Mouse (Mus musculus): Measurements from ENCODE around the gene 4930426L09Rik. TPM values are rescaled to one million over a fixed set of nuclear protein-coding genes. Genes with fewer than 3 reads are reported as not detected.

The 4930426L09Rik gene
- total and polyA plus RNA-seq, 3 experiments, result 0.18 TPM; not detected in 2

GRCm38 (mm10) chr2:18959008-18959407 lies 39.1 kb upstream of the 4930426L09Rik start:
- WGBS, result 90% methylated on average over 6 of the region's 6 CpGs
- intact Hi-C loops (cut with DNase I), result no loop called here
- H3K27ac ChIP-seq, result no peak overlapping the region

GRCm38 (mm10) chr2:18959558-18959957 lies 38.6 kb upstream of the 4930426L09Rik start:
- Histone ChIP-seq H3K27ac (no peak overlapping the region), H3K27me3 (ENCODE audit: control insufficient read depth, insufficient read depth, low read length) (no peaks in the 10 kb centered on the region), H3K36me3 (ENCODE audit: control insufficient read depth, insufficient read depth, low read length) (no peaks in the 10 kb centered on the region), H3K4me1 (ENCODE audit: control insufficient read depth, insufficient read depth, low read length) (peaks cover 9% of the 10 kb centered on the region), H3K9ac (ENCODE audit: low read depth, low read length) (no peak overlapping the region), H3K79me2 (replicated peaks; ENCODE audit: control insufficient read depth, insufficient read depth, low read length) (0 out of 2 replicates have a peak, but pooled peaks cover 1% of the 10 kb centered on the region), H3K4me3 (no peak overlapping the region)
- DNase-seq, result no peak
- TF ChIP-seq POLR2A (IDR thresholded peaks at IDR 0.05; ENCODE audit: insufficient read depth, low read depth, low read length), result no peak
- TF ChIP-seq CTCF (IDR thresholded peaks at IDR 0.05), result no peak
- TF ChIP-seq EP300 (IDR thresholded peaks at IDR 0.05; ENCODE audit: insufficient read depth, low read depth, low read length), result no peak
- intact Hi-C loops (cut with DNase I), result no loop called here
- 92% methylated on average over 5 of the region's 5 CpGs for WGBS

More at GRCm38 (mm10) chr2:18959008-18959407, 39.1 kb upstream of the 4930426L09Rik start:
- Histone ChIP-seq H3K4me3 (no peak overlapping the region), H3K4me1 (ENCODE audit: control insufficient read depth, insufficient read depth, low read length) (peaks cover 9% of the 10 kb centered on the region), H3K36me3 (ENCODE audit: control insufficient read depth, insufficient read depth, low read length) (no peaks in the 10 kb centered on the region), H3K9ac (ENCODE audit: low read depth, low read length) (no peak overlapping the region), H3K79me2 (replicated peaks; ENCODE audit: control insufficient read depth, insufficient read depth, low read length) (0 out of 2 replicates have a peak, but pooled peaks cover 1% of the 10 kb centered on the region), H3K27me3 (ENCODE audit: control insufficient read depth, insufficient read depth, low read length) (no peaks in the 10 kb centered on the region)
- TF ChIP-seq EP300 (IDR thresholded peaks at IDR 0.05; ENCODE audit: insufficient read depth, low read depth, low read length) (no peak), POLR2A (IDR thresholded peaks at IDR 0.05; ENCODE audit: insufficient read depth, low read depth, low read length) (no peak), CTCF (IDR thresholded peaks at IDR 0.05) (no peak)
- no peak for DNase-seq

GRCm38 (mm10) chr2:18960376-18960973 lies 37.7 kb upstream of the 4930426L09Rik start:
- peaks cover 9% of the 10 kb centered on the region for H3K4me1 ChIP-seq (ENCODE audit: control insufficient read depth, insufficient read depth, low read length)

GRCm38 (mm10) chr2:18962502-18962901 lies 35.6 kb upstream of the 4930426L09Rik start:
- WGBS, result 84% methylated on average over 3 of the region's 3 CpGs
- DNase-seq, result no peak
- intact Hi-C loops (cut with DNase I), result no loop called here
- peaks cover 4% of the 10 kb centered on the region for H3K4me1 ChIP-seq (ENCODE audit: control insufficient read depth, insufficient read depth, low read length)
- no peak overlapping the region for H3K27ac ChIP-seq
- H3K4me3 ChIP-seq, result no peak overlapping the region
- H3K27me3 ChIP-seq (ENCODE audit: control insufficient read depth, insufficient read depth, low read length), result no peaks in the 10 kb centered on the region
- no peak overlapping the region for H3K9ac ChIP-seq (ENCODE audit: low read depth, low read length)
- no peak for TF ChIP-seq POLR2A (IDR thresholded peaks at IDR 0.05; ENCODE audit: insufficient read depth, low read depth, low read length)
- no peak for TF ChIP-seq EP300 (IDR thresholded peaks at IDR 0.05; ENCODE audit: insufficient read depth, low read depth, low read length)
- no peak for TF ChIP-seq CTCF (IDR thresholded peaks at IDR 0.05)
- H3K79me2 ChIP-seq (replicated peaks; ENCODE audit: control insufficient read depth, insufficient read depth, low read length), result 0 out of 2 replicates have a peak, but pooled peaks cover 3% of the 10 kb centered on the region
- H3K36me3 ChIP-seq (ENCODE audit: control insufficient read depth, insufficient read depth, low read length), result no peaks in the 10 kb centered on the region

More at GRCm38 (mm10) chr2:18960376-18960973, 37.7 kb upstream of the 4930426L09Rik start:
- no peak overlapping the region for H3K4me3 ChIP-seq
- H3K36me3 ChIP-seq (ENCODE audit: control insufficient read depth, insufficient read depth, low read length), result no peaks in the 10 kb centered on the region
- no peak for DNase-seq
- H3K27me3 ChIP-seq (ENCODE audit: control insufficient read depth, insufficient read depth, low read length), result no peaks in the 10 kb centered on the region
- no peak overlapping the region for H3K9ac ChIP-seq (ENCODE audit: low read depth, low read length)
- 0 out of 2 replicates have a peak, but pooled peaks cover 3% of the 10 kb centered on the region for H3K79me2 ChIP-seq (replicated peaks; ENCODE audit: control insufficient read depth, insufficient read depth, low read length)
- no peak overlapping the region for H3K27ac ChIP-seq
- WGBS, result 49% methylated on average over 7 of the region's 7 CpGs
- intact Hi-C loops (cut with DNase I), result no loop called here
- TF ChIP-seq POLR2A (IDR thresholded peaks at IDR 0.05; ENCODE audit: insufficient read depth, low read depth, low read length) (no peak), CTCF (IDR thresholded peaks at IDR 0.05) (no peak)

- TF ChIP-seq EP300 (IDR thresholded peaks at IDR 0.05; ENCODE audit: insufficient read depth, low read depth, low read length) (no peak), CTCF (IDR thresholded peaks at IDR 0.05) (no peak), POLR2A (IDR thresholded peaks at IDR 0.05; ENCODE audit: insufficient read depth, low read depth, low read length) (no peak)
- no peak overlapping the region for H3K9ac ChIP-seq (ENCODE audit: low read depth, low read length)
- no peak overlapping the region for H3K4me3 ChIP-seq
- intact Hi-C loops (cut with DNase I), result no loop called here
- H3K27ac ChIP-seq, result no peak overlapping the region
- peaks cover 4% of the 10 kb centered on the region; the same call in 1 of the 2 replicates for H3K79me2 ChIP-seq (replicated peaks; ENCODE audit: control insufficient read depth, insufficient read depth, low read length)
- H3K27me3 ChIP-seq (ENCODE audit: control insufficient read depth, insufficient read depth, low read length), result no peaks in the 10 kb centered on the region
- WGBS, result 90% methylated on average over 13 of the region's 13 CpGs
- DNase-seq, result no peak
- H3K36me3 ChIP-seq (ENCODE audit: control insufficient read depth, insufficient read depth, low read length), result no peaks in the 10 kb centered on the region
- H3K4me1 ChIP-seq (ENCODE audit: control insufficient read depth, insufficient read depth, low read length), result peaks cover 4% of the 10 kb centered on the region
Observed at GRCm38 (mm10) chr2:18963286-18964040, 34.7 kb upstream of the 4930426L09Rik start.

- Histone ChIP-seq H3K4me1 (ENCODE audit: control insufficient read depth, insufficient read depth, low read length) (peaks cover 6% of the 10 kb centered on the region), H3K9ac (ENCODE audit: low read depth, low read length) (no peak overlapping the region), H3K27ac (no peak overlapping the region), H3K27me3 (ENCODE audit: control insufficient read depth, insufficient read depth, low read length) (no peaks in the 10 kb centered on the region), H3K79me2 (replicated peaks; ENCODE audit: control insufficient read depth, insufficient read depth, low read length) (peaks cover 4% of the 10 kb centered on the region; the same call in 1 of the 2 replicates), H3K36me3 (ENCODE audit: control insufficient read depth, insufficient read depth, low read length) (no peaks in the 10 kb centered on the region), H3K4me3 (no peak overlapping the region)
- WGBS, result 87% methylated on average over 3 of the region's 3 CpGs
- DNase-seq, result no peak
- no peak for TF ChIP-seq EP300 (IDR thresholded peaks at IDR 0.05; ENCODE audit: insufficient read depth, low read depth, low read length)
- TF ChIP-seq POLR2A (IDR thresholded peaks at IDR 0.05; ENCODE audit: insufficient read depth, low read depth, low read length), result no peak
- TF ChIP-seq CTCF (IDR thresholded peaks at IDR 0.05), result no peak
- intact Hi-C loops (cut with DNase I), result no loop called here
Observed at GRCm38 (mm10) chr2:18965108-18965507, 33.0 kb upstream of the 4930426L09Rik start.

Data from heart, adult 2 months (tissue).